Mouse (Mus musculus): ENCODE results near the gene Zfp433.
"Not testable (repeated sequence)": the region's sequence is repeated elsewhere in the genome, so short reads cannot be mapped to it uniquely, and the experiment has no call there.

The Zfp433 gene

GRCm38 (mm10) chr10:81704531-81705301 is at the start of gene Zfp433:
Gene Zfp433, plus strand, starts transcription at chr10:81704825.
- not testable (repeated sequence) for DNase-seq

GRCm38 (mm10) chr10:81655178-81655577 is 49.4 kb upstream of the Zfp433 start:
- DNase-seq, result no peak

- no peak for DNase-seq
Observed at GRCm38 (mm10) chr10:81656174-81656573, 48.5 kb upstream of the Zfp433 start.

GRCm38 (mm10) chr10:81687114-81687513 is 17.5 kb upstream of the Zfp433 start:
- DNase-seq, result not testable (repeated sequence)

- not testable (repeated sequence) for DNase-seq
Observed at GRCm38 (mm10) chr10:81770506-81771403, 66.1 kb downstream of the Zfp433 start, which contains the start of gene Gm3055. Gene Gm3055, minus strand, starts transcription at chr10:81771161.

- not testable (repeated sequence) for DNase-seq
Observed at GRCm38 (mm10) chr10:81771404-81771777, 66.8 kb downstream of the Zfp433 start.

All from kidney, postnatal 10 days (tissue).